In the genomic region with DNA sequence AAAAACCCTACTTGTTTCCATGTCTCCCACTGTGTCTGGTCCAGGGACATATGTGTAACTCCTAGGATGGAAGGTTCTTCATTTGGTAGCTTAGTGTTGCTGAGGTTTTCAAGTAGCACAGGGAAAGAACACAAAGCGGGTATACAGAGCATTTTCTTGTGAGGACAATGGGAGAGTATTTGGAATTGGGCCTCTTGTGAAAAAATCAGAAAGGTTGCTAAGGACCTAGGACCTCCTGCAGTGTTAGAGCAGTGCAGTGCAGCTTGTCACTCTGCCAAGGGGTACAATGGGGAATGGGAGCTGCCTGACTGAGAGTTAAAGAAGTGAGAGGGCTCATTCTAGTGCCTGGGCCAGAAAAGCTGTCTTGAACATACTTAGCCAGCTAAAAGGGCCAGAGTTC, we compare ENCODE assay signal across 11 mouse cellular contexts.
A peak's percentile ranks its signal among the peaks of the same experiment; 100 is the strongest.
DNase-seq lines count a peak whose midpoint lies in the region; ATAC-seq and TF ChIP-seq lines count a peak whose summit lies in the region.
"Had no signal": no experiment of that assay in that cellular context is flagged by ENCODE, and none has a peak within 500 bp of the region (broad histone marks: within the 10 kb centered on the region; RNA-seq: fewer than 3 reads in every experiment).

No protein-coding gene starts in this region.

- H3K9me3 ChIP-seq in liver, embryonic 12.5 days (replicated peaks): no peaks in the 10 kb centered on the region
- no peaks in the 10 kb centered on the region for H3K9me3 ChIP-seq in hindbrain, embryonic 14.5 days (ENCODE audit: control insufficient read depth, low read length)
- no peaks in the 10 kb centered on the region for H3K9me3 ChIP-seq in heart, embryonic 10.5 days

- no peak overlapping the region for H3K4me2 ChIP-seq in liver, embryonic 12.5 days
- H3K4me2 ChIP-seq in hindbrain, embryonic 14.5 days (replicated peaks): no peak overlapping the region

- no peak overlapping the region for H3K4me3 ChIP-seq in liver, adult 2 months (ENCODE audit: insufficient read depth, low read depth, low read length)
- no peak overlapping the region for H3K4me3 ChIP-seq in liver, embryonic 12.5 days
- H3K4me3 ChIP-seq in hindbrain, embryonic 14.5 days (replicated peaks; ENCODE audit: low read length): no peak overlapping the region
- no peak overlapping the region for H3K4me3 ChIP-seq in heart, embryonic 10.5 days

- H3K36me3 ChIP-seq in liver, adult 2 months (ENCODE audit: control insufficient read depth, insufficient read depth, low read length): peaks cover 11% of the 10 kb centered on the region
- H3K36me3 ChIP-seq in liver, embryonic 12.5 days: no peaks in the 10 kb centered on the region
- no peaks in the 10 kb centered on the region for H3K36me3 ChIP-seq in hindbrain, embryonic 14.5 days (replicated peaks; ENCODE audit: control insufficient read depth, insufficient read depth)
- H3K36me3 ChIP-seq in heart, embryonic 10.5 days: no peaks in the 10 kb centered on the region

- no peaks in the 10 kb centered on the region for H3K27me3 ChIP-seq in liver, adult 2 months (ENCODE audit: control insufficient read depth, insufficient read depth, low read length)
- no peaks in the 10 kb centered on the region for H3K27me3 ChIP-seq in liver, embryonic 12.5 days (replicated peaks)
- H3K27me3 ChIP-seq in hindbrain, embryonic 14.5 days (ENCODE audit: control insufficient read depth, insufficient read depth, low read length): no peaks in the 10 kb centered on the region
- H3K27me3 ChIP-seq in heart, embryonic 10.5 days (ENCODE audit: insufficient read depth, poor library complexity, severe bottlenecking): no peaks in the 10 kb centered on the region

- TF ChIP-seq POLR2A in liver, adult 2 months (IDR thresholded peaks at IDR 0.05; ENCODE audit: extremely low read depth, insufficient read depth, low read length): no peak

- no peak for TF ChIP-seq CTCF in liver, adult 2 months (IDR thresholded peaks at IDR 0.05; ENCODE audit: low read depth, low read length)

- H3K79me2 ChIP-seq in liver, adult 2 months (ENCODE audit: control insufficient read depth, insufficient read depth, low read length): peaks cover 5% of the 10 kb centered on the region; the same call in 1 of the 2 replicates

- ATAC-seq in liver, embryonic 12.5 days: no peak
- ATAC-seq in hindbrain, embryonic 14.5 days (ENCODE audit: low FRiP score): peak; percentile 87; the same call in 1 of the 2 replicates

- DNase-seq in adrenal gland, adult 2 months: peak; percentile 25
- DNase-seq in adrenal gland, postnatal 4 days (ENCODE audit: low spot score in 2 of 2): no peak
- DNase-seq in liver, adult 2 months (ENCODE audit: extremely low read depth, low read depth, low spot score): no peak
- DNase-seq in hindbrain, embryonic 14.5 days (ENCODE audit: low spot score): peak; percentile 72
- peak; percentile 15 for DNase-seq in ovary, postnatal 36 days (ENCODE audit: low spot score)
- DNase-seq in heart, embryonic 10.5 days (ENCODE audit: low spot score): no peak
- DNase-seq in MN1 (ENCODE audit: low spot score): no peak
- DNase-seq: cerebellum, adult 9-11 months; gastrocnemius, postnatal 14 days; lung, postnatal 4 days had no signal

- peaks cover 16% of the 10 kb centered on the region for H3K4me1 ChIP-seq in liver, adult 2 months (ENCODE audit: control insufficient read depth, insufficient read depth, low read length)
- H3K4me1 ChIP-seq in liver, embryonic 12.5 days: no peaks in the 10 kb centered on the region
- peaks cover 10% of the 10 kb centered on the region; the same call in 1 of the 2 replicates for H3K4me1 ChIP-seq in hindbrain, embryonic 14.5 days (replicated peaks; ENCODE audit: control insufficient read depth, insufficient read depth, low read length)
- H3K4me1 ChIP-seq in heart, embryonic 10.5 days: 0 out of 2 replicates have a peak, but pooled peaks cover 3% of the 10 kb centered on the region

- peak overlapping the region; percentile 64 for H3K9ac ChIP-seq in liver, adult 2 months (ENCODE audit: low read depth, low read length)
- no peak overlapping the region for H3K9ac ChIP-seq in liver, embryonic 12.5 days
- no peak overlapping the region for H3K9ac ChIP-seq in hindbrain, embryonic 14.5 days

- peak overlapping the region; percentile 84 for H3K27ac ChIP-seq in liver, adult 2 months (replicated peaks; ENCODE audit: insufficient read depth, low read depth, low read length)
- no peak overlapping the region for H3K27ac ChIP-seq in liver, embryonic 12.5 days
- peak overlapping the region; percentile 26; the same call in 1 of the 2 replicates for H3K27ac ChIP-seq in hindbrain, embryonic 14.5 days
- no peak overlapping the region for H3K27ac ChIP-seq in heart, embryonic 10.5 days

- WGBS in liver, adult 2 months: 98% methylated on average over 1 of the region's 1 CpGs
- WGBS in liver, embryonic 12.5 days (ENCODE audit: insufficient replicate concordance): 83% methylated on average over 1 of the region's 1 CpGs
- 22% methylated on average over 1 of the region's 1 CpGs for WGBS in hindbrain, embryonic 14.5 days
- WGBS in heart, embryonic 10.5 days: 88% methylated on average over 1 of the region's 1 CpGs

Comparison
In these comparisons a context has a peak if more than half of its experiments do, and no peak if none do; other contexts are left out.
1. DNase-seq: peak in adrenal gland, adult 2 months (single experiment), hindbrain, embryonic 14.5 days (single experiment) and ovary, postnatal 36 days (single experiment); none in adrenal gland, postnatal 4 days (0 of 2), liver, adult 2 months (single experiment), heart, embryonic 10.5 days (single experiment) and MN1 (single experiment).
2. H3K27ac ChIP-seq: peak in liver, adult 2 months (single experiment) and hindbrain, embryonic 14.5 days (single experiment); none in liver, embryonic 12.5 days (single experiment) and heart, embryonic 10.5 days (single experiment).